Mouse (Mus musculus): ENCODE measurements around the gene Wdr70.

DNA sequence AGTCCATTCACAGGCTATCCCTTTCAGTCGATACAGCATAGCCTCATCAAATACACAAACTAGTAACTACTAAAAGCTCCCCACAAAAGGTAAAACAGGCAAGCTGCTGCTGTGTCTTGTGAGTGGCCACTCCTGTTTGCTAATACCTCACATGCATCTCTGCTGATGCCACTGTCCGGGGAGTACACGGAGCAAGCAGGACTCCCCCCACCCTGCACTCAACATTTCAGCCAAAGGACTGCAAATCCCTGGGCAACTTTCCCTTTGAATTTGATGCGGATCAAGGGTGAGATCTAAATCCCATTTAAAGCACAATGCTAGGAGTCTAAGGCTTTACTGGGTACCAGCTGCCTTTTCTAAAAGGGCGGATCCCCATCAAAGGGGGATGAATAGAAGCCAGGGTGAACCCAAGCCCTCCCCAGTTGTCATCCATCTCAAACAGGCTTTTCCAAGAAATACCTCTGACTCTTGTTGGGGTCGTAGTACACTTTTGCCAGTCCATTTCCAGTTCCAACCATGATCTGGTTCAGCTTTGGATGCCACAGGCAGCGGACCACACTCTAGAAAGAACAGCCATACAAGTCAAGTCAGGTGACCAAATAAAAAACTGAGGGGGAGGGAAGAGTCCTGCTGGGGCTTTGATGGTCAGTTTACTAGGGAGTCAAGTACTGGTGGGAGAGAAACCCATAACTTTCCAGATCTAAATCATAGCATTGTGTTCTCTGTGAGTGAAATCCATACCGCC is 210.2 kb downstream of the Wdr70 start:
- TF ChIP-seq CTCF (conservative IDR thresholded peaks at IDR 0.05; ENCODE audit: low read length), result no peak
- TF ChIP-seq NANOG (IDR thresholded peaks at IDR 0.05; ENCODE audit: borderline replicate concordance, low read length), result no peak
- no peak for TF ChIP-seq POU5F1 (IDR thresholded peaks at IDR 0.05; ENCODE audit: borderline replicate concordance, low read length)

Measured in E14TG2a.4 (cell line).